Mouse (Mus musculus) gastrocnemius, adult 2 months (tissue): ENCODE results near the gene Col4a1. TPM values are rescaled to one million over a fixed set of nuclear protein-coding genes. Genes with fewer than 3 reads are reported as not detected.

Experiments
- DNase-seq: peaks from one replicate; pipeline ENCODE4 v3.0.0; 2022
- H3K27ac ChIP-seq: fragments of 200-600 bp; 2 replicates; pipeline ENCODE4 v1.8.1; 2022; ENCODE audit warnings: mild to moderate bottlenecking
- H3K4me3 ChIP-seq: fragments of 200-600 bp; 2 replicates; pipeline ENCODE4 v1.8.1; 2022; ENCODE audit warnings: mild to moderate bottlenecking, moderate library complexity
- CTCF ChIP-seq: fragments of 200-600 bp; IDR thresholded peaks from 2 replicates; pipeline ENCODE4 v1.8.1; 2022; ENCODE audit warnings: antibody characterized with exemption, mild to moderate bottlenecking, moderate library complexity
- intact Hi-C: fragments of 180-260 bp; cut with DNase I; formaldehyde crosslinking; loops from one replicate; pipeline ENCODE4 v1.15.1; 2025
- total RNA-seq, 2 experiments: library from RNA; stranded (reverse); gene quantifications; 2 replicates each; pipeline ENCODE4 v1.2.3; 2021

Gene Col4a1
- total RNA-seq, 2 experiments from 2014 or later, result 73.3 to 117 TPM

- peak overlapping the region; percentile 17; the same call in 1 of the 2 replicates for H3K4me3 ChIP-seq
- peak; percentile 97 for TF ChIP-seq CTCF
- peak; percentile 87 for DNase-seq
- peak overlapping the region; percentile 33 for H3K27ac ChIP-seq
- intact Hi-C loops, result loop anchor here (1.0 kb wide), 1 partner anchor 139 kb away; no protein-coding TSS in a partner anchor
Observed at GRCm38 (mm10) chr8:11253556-11253955, 59.1 kb downstream of the Col4a1 start.

- H3K4me3 ChIP-seq, result peak overlapping the region; percentile 17; the same call in 1 of the 2 replicates
- peak overlapping the region; percentile 33 for H3K27ac ChIP-seq
- no peak for TF ChIP-seq CTCF
- intact Hi-C loops, result loop anchor here (1.0 kb wide), 1 partner anchor 139 kb away; no protein-coding TSS in a partner anchor
- DNase-seq, result no peak
Observed at GRCm38 (mm10) chr8:11253041-11253440, 59.6 kb downstream of the Col4a1 start.

- H3K4me3 ChIP-seq, result no peak overlapping the region
- TF ChIP-seq CTCF, result no peak
- no peak for DNase-seq
- H3K27ac ChIP-seq, result peak overlapping the region; percentile 33
- intact Hi-C loops, result no loop called here
Observed at GRCm38 (mm10) chr8:11252235-11252774, 60.3 kb downstream of the Col4a1 start.

- peak overlapping the region; percentile 42; the same call in 1 of the 2 replicates for H3K4me3 ChIP-seq
- H3K27ac ChIP-seq, result peak overlapping the region; percentile 69
- DNase-seq, result peak; percentile 50
- TF ChIP-seq CTCF, result no peak
- intact Hi-C loops, result no loop called here
Observed at GRCm38 (mm10) chr8:11250149-11250548, 62.5 kb downstream of the Col4a1 start.

GRCm38 (mm10) chr8:11249541-11250058 is 63.0 kb downstream of the Col4a1 start:
- TF ChIP-seq CTCF, result no peak
- Histone ChIP-seq H3K27ac (peak overlapping the region; percentile 69), H3K4me3 (peak overlapping the region; percentile 42)
- intact Hi-C loops, result loop anchor here (5.0 kb wide), 1 partner anchor 238 kb away; no protein-coding TSS in a partner anchor
- DNase-seq, result peak; percentile 72

GRCm38 (mm10) chr8:11248712-11249111 is 63.9 kb downstream of the Col4a1 start:
- Histone ChIP-seq H3K4me3 (no peak overlapping the region; the same call in 1 of the 2 replicates), H3K27ac (peak overlapping the region; percentile 69)
- no peak for TF ChIP-seq CTCF
- no peak for DNase-seq
- intact Hi-C loops, result loop anchor here (5.0 kb wide), 1 partner anchor 239 kb away; no protein-coding TSS in a partner anchor

GRCm38 (mm10) chr8:11241488-11241887 is 71.1 kb downstream of the Col4a1 start:
- no peak for DNase-seq
- TF ChIP-seq CTCF, result no peak
- intact Hi-C loops, result no loop called here
- H3K27ac ChIP-seq, result no peak overlapping the region
- no peak overlapping the region for H3K4me3 ChIP-seq

GRCm38 (mm10) chr8:11234879-11235210 is 77.8 kb downstream of the Col4a1 start:
- no peak for DNase-seq
- no peak overlapping the region for H3K27ac ChIP-seq
- TF ChIP-seq CTCF, result no peak
- intact Hi-C loops, result no loop called here
- no peak overlapping the region for H3K4me3 ChIP-seq

GRCm38 (mm10) chr8:11234151-11234878 is 78.3 kb downstream of the Col4a1 start:
- no peak for TF ChIP-seq CTCF
- intact Hi-C loops, result no loop called here
- Histone ChIP-seq H3K4me3 (no peak overlapping the region), H3K27ac (no peak overlapping the region)
- DNase-seq, result no peak

GRCm38 (mm10) chr8:11233009-11233408 is 79.6 kb downstream of the Col4a1 start:
- no peak overlapping the region for H3K27ac ChIP-seq
- H3K4me3 ChIP-seq, result no peak overlapping the region
- DNase-seq, result no peak
- intact Hi-C loops, result no loop called here
- no peak for TF ChIP-seq CTCF

- intact Hi-C loops, result no loop called here
- TF ChIP-seq CTCF, result no peak
- Histone ChIP-seq H3K4me3 (no peak overlapping the region), H3K27ac (no peak overlapping the region)
- no peak for DNase-seq
Observed at GRCm38 (mm10) chr8:11230277-11230676, 82.3 kb downstream of the Col4a1 start.

GRCm38 (mm10) chr8:11227421-11227820 is 85.2 kb downstream of the Col4a1 start:
- no peak for DNase-seq
- no peak overlapping the region for H3K4me3 ChIP-seq
- H3K27ac ChIP-seq, result no peak overlapping the region
- no peak for TF ChIP-seq CTCF
- intact Hi-C loops, result no loop called here
